Mouse (Mus musculus): ENCODE measurements at regions not wholly inside any gene's neighbourhood (a gene's known extent, or its start where the extent isn't known, plus 50 kb on each side); places are given as distances from the start of the nearest gene placed in this dataset.

DNA sequence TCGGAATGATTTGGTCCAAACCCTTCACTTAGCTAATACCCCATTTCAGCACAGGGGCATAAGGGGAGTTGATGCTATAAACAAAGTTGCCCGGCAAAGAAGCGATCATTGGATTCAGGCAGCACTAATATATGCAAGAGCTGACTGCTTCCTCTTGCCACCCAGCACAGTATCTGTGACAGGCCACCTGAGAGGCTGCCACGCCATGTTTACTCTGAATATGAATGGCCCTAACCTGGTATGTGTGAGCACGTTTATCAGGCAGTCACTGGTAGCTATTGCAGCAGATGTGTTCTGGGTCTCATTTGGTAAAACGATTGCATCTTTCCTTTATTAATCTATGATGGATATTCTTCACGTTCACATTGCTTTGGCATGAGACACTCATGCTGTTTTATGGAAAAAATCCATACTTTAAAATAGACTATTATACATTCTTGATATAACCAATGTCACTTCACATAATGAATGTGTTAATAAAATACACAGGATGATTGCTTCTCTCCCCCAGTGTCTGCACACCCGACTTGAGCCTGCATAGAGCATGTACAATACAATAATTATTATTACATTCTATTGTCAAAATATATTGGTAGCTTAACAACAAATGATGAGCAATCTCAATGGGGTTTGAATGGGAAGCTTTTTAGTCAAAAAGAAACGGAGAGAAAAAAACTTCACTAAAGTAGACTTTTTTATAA lies 375.2 kb downstream of the Adgrl2 start:
- TF ChIP-seq POLR2A (IDR thresholded peaks at IDR 0.05; ENCODE audit: borderline replicate concordance, extremely low read depth, low read depth, low read length): no peak
- TF ChIP-seq CTCF (IDR thresholded peaks at IDR 0.05; ENCODE audit: insufficient read depth, low read length): no peak
